Mouse (Mus musculus): ENCODE data around the gene Ccr7.

The Ccr7 gene

GRCm38 (mm10) chr11:99136961-99137360 is 17.9 kb downstream of the Ccr7 start:
- no peak for DNase-seq

- DNase-seq = no peak
Measured at GRCm38 (mm10) chr11:99136361-99136760, 18.5 kb downstream of the Ccr7 start.

GRCm38 (mm10) chr11:99135047-99135440 is 19.8 kb downstream of the Ccr7 start:
- no peak for DNase-seq

- DNase-seq = no peak
Measured at GRCm38 (mm10) chr11:99134266-99135046, 20.4 kb downstream of the Ccr7 start.

- no peak for DNase-seq
Measured at GRCm38 (mm10) chr11:99133285-99133897, 21.5 kb downstream of the Ccr7 start.

- no peak for DNase-seq
Measured at GRCm38 (mm10) chr11:99132091-99132730, 22.7 kb downstream of the Ccr7 start.

DNA sequence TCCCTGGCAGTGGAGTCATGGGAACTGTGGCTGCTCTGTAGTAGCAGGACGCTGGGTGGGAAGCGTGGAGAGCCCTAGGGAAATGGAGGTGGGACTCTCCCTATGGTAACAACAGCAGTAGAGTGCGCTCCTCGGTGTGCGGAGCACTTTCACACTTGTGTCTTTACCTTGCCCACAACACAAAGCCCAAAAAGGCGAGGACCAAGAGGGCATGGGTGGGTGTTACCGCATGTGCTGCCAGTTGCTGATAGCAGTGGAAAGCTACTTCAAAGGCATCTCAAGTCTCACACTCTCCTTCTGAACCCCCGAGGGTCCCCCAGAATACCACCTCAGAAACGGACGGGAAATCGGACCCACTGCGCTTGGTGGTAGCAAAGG is 23.4 kb downstream of the Ccr7 start:
- no peak for DNase-seq

DNA sequence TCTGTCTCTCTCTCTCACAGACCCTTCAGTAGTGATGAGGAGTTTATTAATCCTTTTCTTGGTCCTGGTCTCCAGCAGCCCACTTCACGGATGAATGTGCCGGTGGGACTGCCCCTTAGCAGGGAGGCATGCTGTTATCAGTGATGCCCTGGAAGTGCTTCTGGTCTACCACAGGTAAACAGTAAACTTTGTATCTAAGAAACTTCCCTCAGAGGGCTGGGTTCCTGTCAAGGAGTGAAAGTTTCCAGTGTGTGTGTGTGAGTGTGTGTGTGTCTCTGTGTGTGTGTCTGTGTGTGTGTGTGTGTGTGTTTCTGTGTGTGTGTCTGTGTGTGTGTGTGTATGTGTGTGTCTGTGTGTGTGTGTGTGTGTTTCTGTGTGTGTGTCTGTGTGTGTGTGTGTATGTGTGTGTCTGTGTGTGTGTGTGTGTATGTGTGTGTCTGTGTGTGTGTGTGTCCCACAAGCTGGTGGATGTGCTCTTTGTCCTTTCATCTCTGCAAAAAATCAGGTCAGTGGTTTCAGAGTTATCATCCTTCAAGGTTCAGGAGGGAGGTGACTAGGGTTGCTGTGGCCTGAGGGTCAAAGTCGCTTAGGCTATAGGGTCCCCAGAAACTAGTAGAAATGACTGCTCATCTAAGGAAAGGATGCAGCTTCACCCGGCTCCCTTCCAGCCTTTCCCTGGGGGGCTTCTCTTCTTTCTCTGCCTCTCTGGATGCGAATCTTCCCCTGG is 24.0 kb downstream of the Ccr7 start:
- DNase-seq = no peak

- DNase-seq = no peak
Measured at GRCm38 (mm10) chr11:99129287-99129686, 25.6 kb downstream of the Ccr7 start.

DNA sequence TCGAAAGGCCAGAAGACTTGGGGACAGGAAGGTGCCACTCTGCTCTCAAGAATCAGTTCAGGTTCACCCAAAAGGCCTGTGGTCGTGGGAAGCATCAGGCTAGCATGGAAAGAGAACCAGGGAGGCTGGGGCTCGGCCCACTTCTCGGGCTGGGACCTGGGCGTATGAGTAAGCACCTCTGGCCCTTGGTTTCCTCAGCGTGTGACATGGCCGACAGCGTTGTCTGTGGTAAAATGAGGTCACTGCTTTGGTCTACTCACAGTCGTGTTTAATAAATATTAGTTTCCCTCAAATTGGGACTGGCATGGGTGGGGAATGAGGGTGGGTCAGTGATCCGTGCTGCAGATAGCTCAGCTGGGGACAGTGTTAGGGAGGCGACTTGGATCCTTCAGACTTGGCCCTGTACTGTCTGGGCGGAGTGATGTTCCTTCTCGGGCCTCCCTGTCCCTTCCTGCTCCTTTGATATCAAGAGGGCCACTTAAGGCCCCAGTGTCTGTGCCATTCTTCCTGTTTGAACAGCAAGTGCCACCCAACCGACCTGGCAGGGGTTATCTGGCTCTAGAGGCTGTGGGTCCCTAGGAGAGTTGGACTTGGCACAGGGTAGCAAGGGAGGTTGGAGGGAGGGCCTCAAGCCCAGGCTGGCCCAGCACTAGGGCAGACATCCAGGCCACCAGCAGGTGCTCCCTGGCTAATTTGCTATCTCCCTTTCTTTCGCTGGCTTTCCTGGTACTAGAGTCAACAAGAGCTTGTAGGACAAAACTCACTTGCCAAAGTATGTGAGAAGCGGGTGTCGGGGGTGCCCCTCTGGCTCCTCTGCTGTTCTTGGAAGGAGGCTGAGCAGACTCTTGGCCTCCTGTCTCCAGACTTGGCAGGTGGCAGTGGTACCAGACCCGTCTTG is 26.8 kb downstream of the Ccr7 start:
- peak in 1 of 2 experiments; percentile 5 for DNase-seq

DNA sequence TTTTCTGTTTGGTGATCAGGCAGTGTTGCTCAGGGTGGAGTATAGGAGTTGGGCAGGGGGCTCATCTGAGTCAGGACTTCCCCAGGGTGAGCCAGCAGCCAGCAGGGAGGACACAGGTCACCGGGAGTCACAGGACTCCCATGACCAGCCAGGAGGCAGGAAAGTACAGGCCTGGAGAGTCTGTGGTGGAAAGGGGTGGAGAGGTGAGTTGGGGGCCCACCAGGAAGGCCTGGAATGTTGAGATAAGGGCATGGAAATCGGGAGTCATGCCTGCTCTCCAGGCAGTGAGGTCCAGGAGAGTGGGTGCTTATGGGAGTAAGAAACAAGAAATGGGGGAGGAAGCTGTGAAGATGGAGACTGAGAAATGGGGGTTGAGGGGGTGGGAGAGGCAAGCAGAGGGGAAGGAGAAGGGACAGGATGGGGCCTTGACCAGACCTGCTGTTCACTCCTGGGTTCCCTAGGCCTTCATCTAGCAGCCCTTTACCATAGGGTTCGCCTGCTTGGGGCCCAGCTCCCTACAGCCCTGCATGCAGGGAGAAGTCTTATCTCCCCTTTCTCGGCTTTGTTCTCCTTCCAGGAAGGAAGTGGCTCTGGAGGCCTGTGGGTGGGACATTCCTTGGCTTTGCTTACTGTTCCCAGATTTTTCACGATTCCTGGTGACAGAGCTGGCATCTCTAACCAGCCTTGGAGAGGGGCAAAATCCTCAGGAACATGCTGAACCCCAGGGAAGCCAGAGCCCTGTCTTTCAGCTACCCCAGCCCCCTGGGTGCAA is 28.2 kb downstream of the Ccr7 start:
- no peak for DNase-seq

DNA sequence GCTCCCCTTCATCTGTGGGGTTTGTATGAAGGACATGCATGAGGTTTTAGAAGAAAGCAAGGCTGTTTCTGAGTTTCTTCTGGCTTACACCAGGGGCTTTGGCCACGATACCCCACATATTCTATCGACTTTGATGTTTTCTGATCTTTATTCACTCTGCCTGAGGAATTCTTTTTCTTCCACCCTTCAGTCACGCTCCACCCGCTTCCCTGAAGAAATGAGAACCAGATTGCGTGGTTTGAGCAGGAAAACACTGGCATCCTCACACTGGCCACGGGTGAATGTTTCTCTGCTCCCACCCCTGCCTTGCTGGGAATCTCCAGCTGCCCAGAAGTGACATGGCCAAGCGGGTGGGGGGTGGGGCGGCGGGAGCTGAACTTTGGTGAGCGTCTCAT is 30.2 kb downstream of the Ccr7 start:
- DNase-seq = no peak

GRCm38 (mm10) chr11:99123977-99124634 is 30.8 kb downstream of the Ccr7 start:
- peak; percentile 7 to 32 for DNase-seq

- no peak for DNase-seq
Measured at GRCm38 (mm10) chr11:99122703-99123102, 32.2 kb downstream of the Ccr7 start.

- no peak for DNase-seq
Measured at GRCm38 (mm10) chr11:99121218-99121631, 33.7 kb downstream of the Ccr7 start.

GRCm38 (mm10) chr11:99120524-99121217 is 34.2 kb downstream of the Ccr7 start:
- no peak for DNase-seq

- no peak for DNase-seq
Measured at GRCm38 (mm10) chr11:99118963-99119362, 35.9 kb downstream of the Ccr7 start.

DNA sequence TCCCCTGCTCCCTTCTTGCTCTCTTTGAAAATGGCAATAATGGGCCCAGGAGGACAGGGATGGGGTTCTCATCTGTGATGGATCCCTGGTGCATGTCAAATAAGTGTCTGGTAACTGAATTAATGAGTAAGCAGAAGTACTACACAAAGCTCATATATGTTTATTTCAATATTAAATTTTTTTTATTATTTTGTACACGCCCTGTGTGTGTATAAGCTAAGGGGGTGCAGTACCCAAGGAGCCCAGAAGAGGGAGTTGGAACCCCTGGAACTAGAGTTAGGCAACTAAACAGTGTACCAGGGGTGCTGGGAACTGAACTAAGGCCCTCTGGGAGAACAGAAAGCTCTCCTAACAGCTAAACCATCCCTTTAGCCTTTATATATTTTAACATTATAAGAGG is 36.5 kb downstream of the Ccr7 start:
- no peak for DNase-seq

- DNase-seq = no peak
Measured at GRCm38 (mm10) chr11:99117907-99118306, 37.0 kb downstream of the Ccr7 start.

- DNase-seq = no peak
Measured at GRCm38 (mm10) chr11:99115940-99116339, 38.9 kb downstream of the Ccr7 start.

Data from cerebellum, adult 18-20 months (tissue).